Mouse (Mus musculus) spleen, adult 2 months (tissue): ENCODE results near the gene Hmga2. TPM values are rescaled to one million over a fixed set of nuclear protein-coding genes. Genes with fewer than 3 reads are reported as not detected.

Experiments used
- DNase-seq, 2 experiments: peaks; one replicate each; pipeline versions ENCODE4 v3.0.0 to v3.0.0-alpha.2; 2012 to 2021; ENCODE audit warnings: low spot score in 2 of 2, low read depth in 1 of 2
- H3K27ac ChIP-seq: fragments of 200-500 bp; 2 replicates; pipeline ENCODE4 v1.5.1; 2012; ENCODE audit warnings: low read length, inconsistent platforms; ENCODE audit not compliant: insufficient read depth
- H3K27me3 ChIP-seq: fragments of 200-500 bp; 2 replicates; pipeline ENCODE4 v1.6.1; 2012; ENCODE audit warnings: mild to moderate bottlenecking, moderate library complexity, low read length, inconsistent platforms; ENCODE audit not compliant: control insufficient read depth, insufficient read depth
- H3K36me3 ChIP-seq: fragments of 200-500 bp; 2 replicates; pipeline ENCODE4 v1.6.1; 2012; ENCODE audit warnings: mild to moderate bottlenecking, low read length, inconsistent platforms; ENCODE audit not compliant: control insufficient read depth, insufficient read depth
- H3K4me1 ChIP-seq: fragments of 200-500 bp; 2 replicates; pipeline ENCODE4 v1.6.1; 2011; ENCODE audit warnings: inconsistent platforms; ENCODE audit not compliant: control insufficient read depth, insufficient read depth, insufficient read length
- H3K4me3 ChIP-seq: fragments of 200-500 bp; 2 replicates; pipeline ENCODE4 v1.5.1; 2011; ENCODE audit warnings: mild to moderate bottlenecking, inconsistent platforms; ENCODE audit not compliant: insufficient read depth, insufficient read length; ENCODE audit errors: extremely low read depth
- CTCF ChIP-seq: fragments of 200-500 bp; IDR thresholded peaks from 2 replicates; pipeline ENCODE4 v1.5.1; 2011; ENCODE audit warnings: mild to moderate bottlenecking, inconsistent platforms; ENCODE audit not compliant: insufficient read depth, insufficient read length, insufficient replicate concordance; ENCODE audit errors: extremely low read depth
- POLR2A ChIP-seq: fragments of 200-500 bp; IDR thresholded peaks from 2 replicates; pipeline ENCODE4 v1.6.1; 2011; ENCODE audit warnings: low read depth, low read length, inconsistent platforms
- WGBS: fragments of 180-500 bp; shearing (Covaris S2); methylation state at CpG from one replicate; pipeline ENCODE4 v1.1.7; 2018; 5-methylcytosine and 5-hydroxymethylcytosine counted together
- polyA plus RNA-seq: library from polyadenylated mRNA; depleted of rRNA; stranded (reverse); fragments of >200 nt; gene quantifications from 2 replicates; pipeline ENCODE4 v1.2.3, GENCODE M21; 2012; rRNA removed

The Hmga2 gene
- polyA plus RNA-seq: 0.02 TPM in 1 of 2 replicates, not detected in the other

- 1% methylated on average over 99 of the region's 99 CpGs for WGBS
- no peak for DNase-seq
- no peak for TF ChIP-seq CTCF
- no peak for TF ChIP-seq POLR2A
- peak within 1 kb of the TSS; percentile 27; the same call in 1 of the 2 replicates for H3K4me3 ChIP-seq
- H3K27me3 ChIP-seq: peaks cover 26% of the 10 kb centered on the region
- H3K36me3 ChIP-seq: no peaks in the 10 kb centered on the region
- no peak within 1 kb of the TSS for H3K27ac ChIP-seq
- H3K4me1 ChIP-seq: peaks cover 12% of the 10 kb centered on the region
Observed at GRCm38 (mm10) chr10:120475601-120476515, at the start of gene Hmga2. Hmga2 (minus strand) TSS chr10:120476469.

GRCm38 (mm10) chr10:120522959-120523358, 46.7 kb upstream of the Hmga2 start:
- whole genome bisulfite sequencing: 47% methylated on average over 2 of the region's 2 CpGs
- no peak for DNase-seq
- H3K4me3 ChIP-seq: no peak overlapping the region
- H3K36me3 ChIP-seq: no peaks in the 10 kb centered on the region
- H3K4me1 ChIP-seq: no peaks in the 10 kb centered on the region
- no peak for TF ChIP-seq CTCF
- no peak for TF ChIP-seq POLR2A
- no peak overlapping the region for H3K27ac ChIP-seq
- no peaks in the 10 kb centered on the region for H3K27me3 ChIP-seq

- no peaks in the 10 kb centered on the region for H3K4me1 ChIP-seq
- H3K36me3 ChIP-seq: no peaks in the 10 kb centered on the region
- no peaks in the 10 kb centered on the region for H3K27me3 ChIP-seq
- no peak overlapping the region for H3K27ac ChIP-seq
- DNase-seq: no peak
- WGBS: 92% methylated on average over 9 of the region's 9 CpGs
- no peak for TF ChIP-seq POLR2A
- TF ChIP-seq CTCF: no peak
- H3K4me3 ChIP-seq: no peak overlapping the region
Observed at GRCm38 (mm10) chr10:120521912-120522575, 45.8 kb upstream of the Hmga2 start.

GRCm38 (mm10) chr10:120516311-120516710, 40.0 kb upstream of the Hmga2 start:
- TF ChIP-seq POLR2A: no peak
- TF ChIP-seq CTCF: no peak
- Histone ChIP-seq H3K27me3 (no peaks in the 10 kb centered on the region), H3K4me1 (no peaks in the 10 kb centered on the region), H3K4me3 (no peak overlapping the region), H3K27ac (no peak overlapping the region), H3K36me3 (no peaks in the 10 kb centered on the region)
- DNase-seq: no peak
- 83% methylated on average over 8 of the region's 8 CpGs for WGBS

- Histone ChIP-seq H3K27me3 (no peaks in the 10 kb centered on the region), H3K27ac (no peak overlapping the region), H3K4me1 (no peaks in the 10 kb centered on the region), H3K4me3 (no peak overlapping the region), H3K36me3 (no peaks in the 10 kb centered on the region)
- no peak for DNase-seq
- no peak for TF ChIP-seq POLR2A
- no peak for TF ChIP-seq CTCF
- WGBS: 89% methylated on average over 9 of the region's 9 CpGs
Observed at GRCm38 (mm10) chr10:120513721-120514120, 37.5 kb upstream of the Hmga2 start.

GRCm38 (mm10) chr10:120512946-120513345, 36.7 kb upstream of the Hmga2 start:
- no peaks in the 10 kb centered on the region for H3K36me3 ChIP-seq
- no peak for DNase-seq
- 81% methylated on average over 4 of the region's 4 CpGs for WGBS
- H3K4me3 ChIP-seq: no peak overlapping the region
- TF ChIP-seq POLR2A (no peak), CTCF (no peak)
- no peaks in the 10 kb centered on the region for H3K27me3 ChIP-seq
- H3K27ac ChIP-seq: no peak overlapping the region
- H3K4me1 ChIP-seq: no peaks in the 10 kb centered on the region
